Mouse (Mus musculus): ENCODE results near the gene Myo7a.

DNA sequence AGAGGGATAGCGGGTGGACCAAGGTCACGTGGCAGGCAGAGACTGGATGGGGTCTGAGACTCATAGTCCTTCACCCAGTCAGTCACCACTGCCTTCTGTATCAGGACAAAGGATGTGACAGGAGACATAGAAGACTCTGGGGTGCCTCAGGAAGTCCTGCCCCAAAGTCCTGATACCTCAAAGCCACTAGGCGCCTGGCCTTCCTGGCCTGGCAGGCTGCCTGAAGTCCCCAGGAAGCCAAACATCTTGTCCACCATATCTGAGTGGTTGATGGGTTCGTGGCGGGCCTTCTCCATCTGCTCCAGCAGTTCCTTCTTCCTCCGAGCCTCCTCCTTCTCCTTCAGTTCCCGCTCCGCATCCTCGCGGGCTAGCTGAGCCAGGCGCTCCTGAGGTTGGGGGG is 41.9 kb downstream of the Myo7a start:
- TF ChIP-seq POLR2A (IDR thresholded peaks at IDR 0.05; ENCODE audit: low read depth, low read length) (no peak), CTCF (IDR thresholded peaks at IDR 0.05; ENCODE audit: extremely low read depth, insufficient read length, insufficient replicate concordance, low read depth, low read length) (no peak)
